Mouse (Mus musculus) midbrain, postnatal 0 days (tissue): ENCODE data around the gene Myh10. TPM values are rescaled to one million over a fixed set of nuclear protein-coding genes. Genes with fewer than 3 reads are reported as not detected.

Experiments used
- ATAC-seq: fragments of 200-750 bp; cut with Nextera tagmentation; 2 replicates; pipeline ENCODE4 v1.8.0; 2017; ENCODE audit warnings: moderate number of reproducible peaks, mild to moderate bottlenecking, moderate TSS enrichment, moderate library complexity; ENCODE audit not compliant: low FRiP score
- DNase-seq: peaks from one replicate; pipeline ENCODE4 v3.0.0-alpha.2; 2015; ENCODE audit warnings: low spot score
- H3K27ac ChIP-seq: fragments of 300-500 bp; sonication (generic); 2 replicates; pipeline ENCODE4 v1.5.1; 2014; ENCODE audit warnings: low read depth, mild to moderate bottlenecking, low read length, mixed read lengths
- H3K27me3 ChIP-seq: fragments of 300-500 bp; sonication (generic); 2 replicates; pipeline ENCODE4 v1.6.1; 2014; ENCODE audit warnings: low read length, control low read depth, mixed read lengths; ENCODE audit not compliant: insufficient read depth
- H3K36me3 ChIP-seq: fragments of 300-500 bp; sonication (generic); 2 replicates; pipeline ENCODE4 v1.6.1; 2014; ENCODE audit warnings: low read length, control low read depth, mixed read lengths; ENCODE audit not compliant: insufficient read depth
- H3K4me1 ChIP-seq: fragments of 300-500 bp; sonication (generic); 2 replicates; pipeline ENCODE4 v1.6.1; 2014; ENCODE audit warnings: mild to moderate bottlenecking, control low read depth, antibody characterized with exemption, low read length, mixed read lengths; ENCODE audit not compliant: insufficient read depth
- H3K4me2 ChIP-seq: fragments of 300-500 bp; sonication (generic); 2 replicates; pipeline ENCODE4 v1.6.1; 2014; ENCODE audit warnings: low read depth, mild to moderate bottlenecking, low read length, mixed read lengths; ENCODE audit not compliant: poor library complexity, severe bottlenecking
- H3K4me3 ChIP-seq: fragments of 300-500 bp; sonication (generic); 2 replicates; pipeline ENCODE4 v1.5.1; 2014; ENCODE audit warnings: low read depth, mild to moderate bottlenecking, low read length, moderate library complexity
- H3K9ac ChIP-seq: fragments of 300-500 bp; sonication (generic); replicated peaks from 2 replicates; pipeline ENCODE4 v1.6.1; 2014; ENCODE audit warnings: mild to moderate bottlenecking, low read length, moderate library complexity, mixed read lengths; ENCODE audit not compliant: poor library complexity, severe bottlenecking
- H3K9me3 ChIP-seq: fragments of 300-500 bp; sonication (generic); 2 replicates; pipeline ENCODE4 v1.6.1; 2016; ENCODE audit warnings: low read length, control low read depth
- CTCF ChIP-seq: IDR thresholded peaks from 2 replicates; pipeline ENCODE4 v1.5.1; 2016; ENCODE audit warnings: antibody characterized with exemption, mild to moderate bottlenecking
- WGBS: fragments of 180-500 bp; shearing (Covaris S2); extraction: QIAGEN DNeasy Blood & Tissue Kit; methylation state at CpG from one replicate; pipeline ENCODE4 v1.1.7; 2014; 5-methylcytosine and 5-hydroxymethylcytosine counted together
- polyA plus RNA-seq: library from polyadenylated mRNA; unstranded; fragments of >200 nt; fragmentation: Nextera tagmentation; extraction: Ambion mirVana; gene quantifications from 2 replicates; pipeline ENCODE4 v1.2.1, GENCODE M21; 2015
- total RNA-seq: library from RNA; depleted of rRNA; stranded (reverse); fragments of >200 nt; gene quantifications from 2 replicates; pipeline ENCODE4 v1.2.3, GENCODE M21; 2014

Gene Myh10
- total and polyA plus RNA-seq, 2 experiments from 2014 or later = 68.0 to 217 TPM

DNA sequence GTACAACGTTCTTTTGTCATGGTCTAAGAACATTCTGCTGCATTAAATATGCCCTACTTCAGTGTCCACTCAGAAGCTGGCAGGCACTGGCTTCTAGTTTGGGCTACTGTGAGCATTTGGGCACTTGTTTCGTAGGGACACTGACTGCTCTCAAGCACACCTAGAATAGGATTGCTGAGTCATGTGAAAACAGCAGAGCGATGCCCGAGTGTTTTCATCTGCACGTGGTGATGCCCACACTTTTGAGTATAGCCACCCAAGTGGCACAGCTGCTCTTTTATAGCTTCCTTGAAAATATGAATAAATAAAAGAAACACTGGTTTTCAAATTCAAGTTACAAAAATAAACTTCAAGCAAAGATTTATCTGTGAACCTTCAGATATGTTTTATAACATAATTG is 56.8 kb downstream of the Myh10 start:
- Histone ChIP-seq H3K27ac (no peak overlapping the region), H3K36me3 (peaks cover 11% of the 10 kb centered on the region), H3K9ac (no peak overlapping the region), H3K4me1 (no peaks in the 10 kb centered on the region), H3K9me3 (no peaks in the 10 kb centered on the region), H3K27me3 (no peaks in the 10 kb centered on the region), H3K4me2 (no peak overlapping the region), H3K4me3 (no peak overlapping the region)
- no peak for ATAC-seq
- DNase-seq = no peak
- 84% methylated on average over 5 of the region's 5 CpGs for WGBS
- TF ChIP-seq CTCF = no peak

- 93% methylated on average over 2 of the region's 2 CpGs for WGBS
- peaks cover 11% of the 10 kb centered on the region for H3K36me3 ChIP-seq
Measured at GRCm38 (mm10) chr11:68750206-68750605, 58.8 kb downstream of the Myh10 start.

GRCm38 (mm10) chr11:68750938-68751337 is 59.6 kb downstream of the Myh10 start:
- Histone ChIP-seq H3K4me1 (no peaks in the 10 kb centered on the region), H3K9ac (no peak overlapping the region), H3K9me3 (no peaks in the 10 kb centered on the region), H3K4me2 (no peak overlapping the region), H3K27ac (no peak overlapping the region), H3K27me3 (no peaks in the 10 kb centered on the region), H3K4me3 (no peak overlapping the region), H3K36me3 (peaks cover 11% of the 10 kb centered on the region)
- no peak for ATAC-seq
- peak; percentile 39 for DNase-seq
- TF ChIP-seq CTCF = peak; percentile 53
- WGBS = 76% methylated on average over 8 of the region's 8 CpGs

More at GRCm38 (mm10) chr11:68750206-68750605, 58.8 kb downstream of the Myh10 start:
- ATAC-seq = no peak
- H3K4me2 ChIP-seq = no peak overlapping the region
- H3K4me1 ChIP-seq = no peaks in the 10 kb centered on the region
- TF ChIP-seq CTCF = no peak
- no peak overlapping the region for H3K9ac ChIP-seq
- H3K4me3 ChIP-seq = no peak overlapping the region
- no peak overlapping the region for H3K27ac ChIP-seq
- no peaks in the 10 kb centered on the region for H3K9me3 ChIP-seq
- no peaks in the 10 kb centered on the region for H3K27me3 ChIP-seq
- no peak for DNase-seq

- peaks cover 5% of the 10 kb centered on the region; the same call in 1 of the 2 replicates for H3K36me3 ChIP-seq
- H3K9me3 ChIP-seq = no peaks in the 10 kb centered on the region
- no peaks in the 10 kb centered on the region for H3K4me1 ChIP-seq
- no peak overlapping the region for H3K4me3 ChIP-seq
- no peaks in the 10 kb centered on the region for H3K27me3 ChIP-seq
- H3K27ac ChIP-seq = no peak overlapping the region
- no peak for ATAC-seq
- no peak overlapping the region for H3K4me2 ChIP-seq
- no peak for DNase-seq
- no peak for TF ChIP-seq CTCF
- WGBS = 49% methylated on average over 7 of the region's 7 CpGs
- no peak overlapping the region for H3K9ac ChIP-seq
Measured at GRCm38 (mm10) chr11:68754283-68754682, 62.9 kb downstream of the Myh10 start.

DNA sequence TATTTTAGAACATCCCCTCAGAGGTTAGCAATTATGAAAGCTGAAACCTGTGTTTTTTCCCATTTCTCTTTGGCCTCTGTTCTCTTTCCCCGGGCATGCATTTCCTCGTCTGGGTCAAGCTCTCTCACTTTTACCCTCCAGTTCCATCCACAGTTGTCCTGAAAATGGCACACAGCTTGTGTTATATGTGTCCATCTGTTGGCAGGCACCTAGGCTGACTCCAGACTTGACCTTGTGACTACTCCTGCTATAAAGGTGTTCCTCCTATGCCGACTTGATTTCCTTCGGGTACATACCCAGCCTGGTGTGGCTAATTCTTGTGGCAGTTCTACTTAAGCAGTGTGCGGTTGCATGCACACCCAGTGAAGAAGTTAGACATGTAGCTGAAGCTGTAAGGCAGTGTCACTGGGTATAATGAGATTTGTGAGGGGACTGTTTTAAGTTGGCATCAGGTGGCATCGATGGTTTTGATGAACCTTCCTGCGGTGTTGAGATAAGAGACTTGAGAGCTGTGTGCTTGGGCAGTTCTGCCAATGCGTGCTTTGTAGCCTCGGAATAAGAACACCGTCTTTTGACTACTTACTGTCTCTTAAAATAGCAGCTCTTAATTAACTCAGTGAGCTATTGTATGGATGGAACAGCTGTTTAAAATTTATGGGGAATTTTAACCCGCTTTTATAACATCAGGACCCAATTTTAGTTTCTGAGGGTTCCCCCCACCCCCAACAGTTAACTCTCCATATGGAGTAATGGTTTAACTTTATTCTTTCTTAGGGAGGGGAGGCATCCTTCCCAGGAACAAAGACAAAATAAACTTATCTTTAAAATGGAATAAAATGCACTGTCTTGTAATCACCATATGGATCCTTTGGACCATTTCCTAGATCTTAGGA is 65.3 kb downstream of the Myh10 start:
- Histone ChIP-seq H3K27me3 (no peaks in the 10 kb centered on the region), H3K4me3 (no peak overlapping the region), H3K9ac (no peak overlapping the region), H3K4me2 (no peak overlapping the region), H3K27ac (no peak overlapping the region), H3K4me1 (no peaks in the 10 kb centered on the region), H3K9me3 (no peaks in the 10 kb centered on the region), H3K36me3 (0 out of 2 replicates have a peak, but pooled peaks cover 4% of the 10 kb centered on the region)
- no peak for DNase-seq
- TF ChIP-seq CTCF = no peak
- WGBS = 61% methylated on average over 11 of the region's 11 CpGs
- ATAC-seq = no peak

- no peak for TF ChIP-seq CTCF
- H3K4me1 ChIP-seq = no peaks in the 10 kb centered on the region
- H3K4me3 ChIP-seq = no peak overlapping the region
- no peak overlapping the region for H3K27ac ChIP-seq
- DNase-seq (peak; percentile 53), ATAC-seq (no peak)
- H3K9me3 ChIP-seq = no peaks in the 10 kb centered on the region
- peaks cover 24% of the 10 kb centered on the region; the same call in 1 of the 2 replicates for H3K36me3 ChIP-seq
- H3K27me3 ChIP-seq = no peaks in the 10 kb centered on the region
- H3K9ac ChIP-seq = no peak overlapping the region
- H3K4me2 ChIP-seq = no peak overlapping the region
- 84% methylated on average over 3 of the region's 3 CpGs for WGBS
Measured at GRCm38 (mm10) chr11:68759691-68760090, 68.3 kb downstream of the Myh10 start.
